Mouse (Mus musculus): ENCODE results near the gene Galntl6.
A peak's percentile ranks its signal among the peaks of the same experiment; 100 is the strongest.
"Not testable (repeated sequence)": the region's sequence is repeated elsewhere in the genome, so short reads cannot be mapped to it uniquely, and the experiment has no call there.

Gene Galntl6

DNA sequence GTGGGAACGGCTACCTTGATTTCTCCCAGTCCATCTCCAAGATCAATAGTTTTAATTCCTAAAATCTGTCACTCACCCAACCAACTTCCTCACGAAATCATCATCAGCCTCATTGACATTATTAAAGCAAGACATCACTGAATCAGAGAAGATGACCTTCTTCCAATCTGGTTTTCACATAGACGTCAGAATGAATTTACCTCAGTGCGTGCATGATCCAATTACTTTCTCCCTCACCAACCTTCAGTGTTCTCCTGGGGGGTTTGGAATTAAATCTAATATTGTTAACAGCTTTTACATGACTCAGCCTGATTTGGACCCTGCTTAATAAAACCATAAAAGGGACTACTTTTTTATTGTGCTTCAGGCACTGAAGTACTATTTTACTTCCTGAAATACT lies 307.7 kb downstream of the Galntl6 start:
- no peak for DNase-seq (ENCODE audit: inconsistent ontology term)

DNA sequence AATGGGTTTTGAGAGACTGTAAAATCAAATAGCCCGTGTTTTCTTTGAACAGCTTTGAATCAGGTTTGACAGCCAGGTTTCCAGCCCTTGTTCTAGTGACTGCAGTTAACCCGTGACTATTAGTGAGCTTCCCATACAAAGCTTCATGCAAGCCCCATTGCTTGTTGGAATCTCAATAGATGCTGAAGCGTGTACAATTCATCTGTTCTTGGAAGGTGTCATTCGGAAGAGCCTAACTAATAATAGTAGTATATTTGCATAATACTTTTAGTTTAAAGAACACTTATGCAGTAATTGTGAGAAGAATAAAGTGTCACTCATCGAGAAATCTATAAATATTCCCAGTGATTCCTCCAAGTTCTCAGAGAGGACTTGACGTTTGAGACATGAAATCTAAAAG lies 314.6 kb downstream of the Galntl6 start:
- no peak for DNase-seq (ENCODE audit: inconsistent ontology term)

DNA sequence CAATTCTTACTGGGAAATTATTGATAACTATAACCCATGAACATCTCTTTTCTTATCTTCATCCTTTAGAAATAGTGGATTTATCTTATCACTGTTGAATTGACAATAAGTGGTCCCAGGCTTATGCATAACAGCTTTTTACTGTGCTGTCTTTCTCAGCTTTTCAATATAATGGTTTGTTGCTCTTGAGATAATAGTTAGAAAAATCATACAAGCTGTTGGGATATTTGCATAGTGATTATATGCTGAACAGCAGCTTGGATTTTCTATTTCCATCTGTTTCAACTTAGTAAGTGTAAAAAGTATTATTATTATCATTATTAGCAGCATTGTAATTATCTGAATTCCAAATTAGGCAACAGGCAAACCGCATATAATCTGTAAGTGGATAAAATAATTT lies 337.1 kb downstream of the Galntl6 start:
- no peak for DNase-seq (ENCODE audit: inconsistent ontology term)

GRCm38 (mm10) chr8:58568086-58568485 lies 344.4 kb downstream of the Galntl6 start:
- no peak for DNase-seq (ENCODE audit: inconsistent ontology term)

- no peak for DNase-seq (ENCODE audit: inconsistent ontology term)
These were observed 346.3 kb downstream of the Galntl6 start for GRCm38 (mm10) chr8:58566115-58566514.

- peak; percentile 76 for DNase-seq (ENCODE audit: inconsistent ontology term)
These were observed 376.7 kb downstream of the Galntl6 start for GRCm38 (mm10) chr8:58535781-58536180.

DNA sequence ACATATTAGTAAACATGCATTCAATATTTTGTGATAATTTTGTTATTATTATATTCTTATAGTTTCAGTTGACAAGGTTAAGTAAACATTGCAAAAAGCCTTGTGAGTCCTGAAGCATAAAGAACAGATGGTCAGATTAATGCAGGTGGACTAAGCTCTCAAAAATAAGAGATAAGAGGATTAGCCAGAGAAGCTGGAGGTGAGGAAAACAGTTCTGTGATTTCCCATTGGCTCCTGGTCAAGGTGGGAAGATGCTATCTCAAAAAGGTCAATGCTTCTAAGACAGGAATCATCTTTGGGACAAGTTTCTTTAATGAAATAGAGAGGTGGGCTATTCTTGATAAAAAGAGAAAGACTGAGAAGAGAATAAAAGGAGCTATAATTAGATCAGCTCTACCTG lies 377.8 kb downstream of the Galntl6 start:
- DNase-seq (ENCODE audit: inconsistent ontology term) = no peak

GRCm38 (mm10) chr8:58523443-58523842 lies 389.0 kb downstream of the Galntl6 start:
- no peak for DNase-seq (ENCODE audit: inconsistent ontology term)

DNA sequence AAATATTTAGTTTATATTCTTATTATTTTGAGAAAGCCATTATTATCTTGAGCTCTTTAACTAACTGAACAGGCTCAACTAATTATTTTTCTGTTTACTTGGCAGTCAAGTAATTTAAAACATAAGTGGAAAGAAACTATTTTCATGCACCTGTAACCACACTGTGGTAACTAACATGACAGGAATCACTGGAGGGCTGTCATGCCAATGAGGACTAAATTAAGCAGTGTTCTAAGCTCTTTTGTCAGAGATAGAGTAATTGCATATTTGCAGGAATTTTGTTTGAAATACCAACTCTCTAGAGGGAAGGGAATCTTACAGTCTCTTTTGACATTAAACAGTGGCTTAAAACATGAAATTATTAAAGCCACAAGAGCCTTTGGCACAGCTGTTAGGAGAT lies 390.5 kb downstream of the Galntl6 start:
- DNase-seq (ENCODE audit: inconsistent ontology term) = peak; percentile 43

DNA sequence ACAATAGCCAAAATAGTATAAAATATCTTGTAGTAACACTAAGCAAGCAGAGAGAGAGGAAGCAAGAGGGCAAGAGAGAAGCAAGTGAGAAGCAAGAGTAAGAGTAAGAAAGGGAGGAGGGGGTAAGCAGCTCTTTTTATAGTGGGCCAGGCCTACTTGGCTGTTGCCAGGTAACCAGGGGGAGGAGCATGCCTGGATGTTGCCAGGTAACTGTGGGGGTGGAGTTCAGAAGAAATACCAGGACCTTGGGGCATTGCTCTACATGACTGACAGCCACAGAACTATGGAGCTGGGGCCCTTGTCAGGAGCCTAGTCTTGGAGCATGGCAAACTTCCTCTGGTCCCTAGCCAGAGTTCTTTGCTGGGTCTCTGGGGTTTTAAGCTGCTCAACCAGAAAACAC lies 401.9 kb downstream of the Galntl6 start:
- no peak for DNase-seq (ENCODE audit: inconsistent ontology term)

GRCm38 (mm10) chr8:58509051-58509450 lies 403.4 kb downstream of the Galntl6 start:
- DNase-seq (ENCODE audit: inconsistent ontology term) = peak; percentile 78

GRCm38 (mm10) chr8:58487099-58487498 lies 425.3 kb downstream of the Galntl6 start:
- no peak for DNase-seq (ENCODE audit: inconsistent ontology term)

GRCm38 (mm10) chr8:58463342-58463741 lies 449.1 kb downstream of the Galntl6 start:
- not testable (repeated sequence) for DNase-seq (ENCODE audit: inconsistent ontology term)

GRCm38 (mm10) chr8:58442696-58443095 lies 469.7 kb downstream of the Galntl6 start:
- no peak for DNase-seq (ENCODE audit: inconsistent ontology term)

DNA sequence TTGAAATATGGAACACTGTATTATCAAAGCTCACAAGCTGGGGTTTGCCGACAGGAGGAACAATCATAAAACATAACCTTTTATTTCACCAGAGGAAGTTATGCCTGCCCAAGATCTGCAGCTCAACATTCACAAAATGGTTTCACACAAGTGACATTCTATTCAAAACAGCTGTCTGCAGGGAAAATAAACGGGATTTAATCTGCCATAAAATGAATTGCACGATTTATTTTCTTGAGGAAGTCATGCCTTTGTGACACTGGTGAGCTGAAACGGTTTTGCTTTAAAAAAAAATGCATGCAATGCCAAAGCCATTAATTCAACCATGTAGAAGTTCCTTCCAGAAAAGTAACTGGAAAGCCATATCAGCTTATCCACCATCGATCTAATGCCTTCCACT lies 494.0 kb downstream of the Galntl6 start:
- peak; percentile 5 for DNase-seq (ENCODE audit: inconsistent ontology term)

GRCm38 (mm10) chr8:58417551-58417950 lies 494.9 kb downstream of the Galntl6 start:
- DNase-seq (ENCODE audit: inconsistent ontology term) = no peak

GRCm38 (mm10) chr8:58396500-58396899 lies 515.9 kb downstream of the Galntl6 start:
- no peak for DNase-seq (ENCODE audit: inconsistent ontology term)

- DNase-seq (ENCODE audit: inconsistent ontology term) = no peak
These were observed 516.6 kb downstream of the Galntl6 start for GRCm38 (mm10) chr8:58395879-58396278.

DNA sequence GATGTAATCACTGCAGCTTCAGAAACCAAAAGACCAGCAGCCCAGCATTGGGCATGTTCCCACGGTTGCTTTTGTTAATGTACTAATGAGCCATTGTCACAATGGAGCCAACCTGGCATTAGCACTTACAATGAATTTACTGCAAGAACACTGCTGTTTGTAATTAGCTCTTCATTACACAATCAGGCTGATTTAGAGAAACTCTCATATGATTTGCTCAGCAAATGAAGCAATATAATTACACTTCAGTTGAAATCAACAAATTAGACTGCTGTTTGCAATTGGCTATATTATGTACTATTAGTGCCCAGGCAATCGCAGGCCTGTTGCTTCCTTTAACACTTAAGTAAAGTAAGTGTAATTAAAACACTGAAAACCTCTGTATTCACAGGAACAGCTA lies 540.1 kb downstream of the Galntl6 start:
- DNase-seq (ENCODE audit: inconsistent ontology term) = no peak

- DNase-seq (ENCODE audit: inconsistent ontology term) = no peak
These were observed 540.5 kb downstream of the Galntl6 start for GRCm38 (mm10) chr8:58371979-58372378.

DNA sequence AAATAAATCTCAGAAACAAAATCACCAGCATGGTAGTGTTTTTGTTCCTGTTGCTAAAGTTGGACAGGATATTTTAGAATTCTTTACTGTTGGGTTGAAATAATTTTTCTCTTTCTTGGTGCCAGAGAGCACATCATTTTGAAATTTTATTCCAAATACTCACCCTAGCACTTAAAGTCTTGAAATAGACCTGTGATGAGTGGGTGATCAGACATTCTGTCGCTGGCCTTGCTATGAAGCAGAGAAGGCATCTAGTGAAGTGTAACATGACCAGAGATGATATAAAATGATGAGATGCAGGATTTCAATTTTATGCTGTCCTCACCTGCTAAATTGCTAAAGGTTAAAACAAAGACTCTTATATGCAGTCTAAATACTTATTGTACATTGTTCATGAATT lies 581.3 kb downstream of the Galntl6 start:
- DNase-seq (ENCODE audit: inconsistent ontology term) = no peak

GRCm38 (mm10) chr8:58313482-58313881 lies 599.0 kb downstream of the Galntl6 start:
- DNase-seq (ENCODE audit: inconsistent ontology term) = no peak

DNA sequence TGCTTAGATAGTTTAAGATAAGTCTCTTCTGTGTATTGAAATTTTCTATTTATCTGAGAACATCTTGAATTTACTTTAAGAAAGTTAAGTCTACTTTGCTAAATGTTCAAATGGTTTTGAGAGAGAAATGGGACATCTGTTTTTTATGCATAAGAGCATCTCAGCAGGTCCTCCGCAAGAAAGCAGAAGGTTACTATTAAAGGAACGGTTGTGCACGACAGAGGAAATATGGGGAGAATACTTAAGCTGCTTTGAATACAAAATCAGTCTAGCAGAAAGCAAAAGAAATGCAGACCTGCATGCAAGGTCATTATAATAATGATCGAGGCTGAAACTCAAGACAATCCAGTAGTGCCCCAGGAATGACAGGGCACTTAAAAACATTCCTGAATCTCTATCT lies 621.0 kb downstream of the Galntl6 start:
- DNase-seq (ENCODE audit: inconsistent ontology term) = no peak

DNA sequence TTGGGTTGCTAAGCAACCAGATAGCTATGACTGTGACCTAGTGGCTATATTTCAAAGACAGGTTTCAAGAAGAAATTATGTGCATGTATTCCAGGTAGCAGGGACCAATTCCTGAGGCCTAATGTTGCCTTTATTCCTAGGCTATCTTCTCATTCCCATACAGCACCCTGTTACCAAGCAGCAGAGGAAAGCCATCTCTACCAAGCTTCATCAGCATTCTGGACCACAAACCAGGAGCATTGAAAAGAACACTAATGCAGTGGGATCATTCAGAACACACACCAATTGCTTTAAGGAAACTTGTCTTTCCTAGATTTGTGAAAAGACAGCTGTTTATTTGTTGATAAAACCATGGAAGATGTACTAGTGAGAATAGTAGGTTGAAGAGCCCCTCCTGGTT lies 622.4 kb downstream of the Galntl6 start:
- DNase-seq (ENCODE audit: inconsistent ontology term) = no peak

DNA sequence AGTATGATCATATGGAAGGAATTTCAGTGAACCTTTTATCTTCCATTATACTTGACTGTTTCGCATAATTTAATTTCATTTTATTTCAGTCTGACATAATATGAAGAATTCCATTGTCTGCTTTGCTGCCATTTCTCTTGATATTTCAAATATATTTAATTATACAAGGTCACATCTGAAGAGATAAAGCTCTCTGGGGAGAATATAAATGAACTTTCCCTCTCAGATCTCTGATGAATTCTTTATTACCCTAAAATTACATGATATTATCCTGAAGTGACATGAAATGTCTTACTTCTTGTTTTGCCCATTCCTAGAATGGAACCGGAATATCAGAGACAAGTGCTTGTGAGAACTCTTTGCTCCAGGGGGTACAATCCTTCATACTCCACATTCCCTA lies 647.0 kb downstream of the Galntl6 start:
- peak; percentile 5 for DNase-seq (ENCODE audit: inconsistent ontology term)
